Mouse (Mus musculus): ENCODE results near the gene Tmem107.

Tmem107 gene

GRCm38 (mm10) chr11:69059357-69059974 is 11.1 kb upstream of the Tmem107 start, which contains the start of gene Borcs6:
TSS of gene Borcs6 (plus strand) at chr11:69059717.
- in situ Hi-C loops (cut with MboI, MseI): no loop called here

DNA sequence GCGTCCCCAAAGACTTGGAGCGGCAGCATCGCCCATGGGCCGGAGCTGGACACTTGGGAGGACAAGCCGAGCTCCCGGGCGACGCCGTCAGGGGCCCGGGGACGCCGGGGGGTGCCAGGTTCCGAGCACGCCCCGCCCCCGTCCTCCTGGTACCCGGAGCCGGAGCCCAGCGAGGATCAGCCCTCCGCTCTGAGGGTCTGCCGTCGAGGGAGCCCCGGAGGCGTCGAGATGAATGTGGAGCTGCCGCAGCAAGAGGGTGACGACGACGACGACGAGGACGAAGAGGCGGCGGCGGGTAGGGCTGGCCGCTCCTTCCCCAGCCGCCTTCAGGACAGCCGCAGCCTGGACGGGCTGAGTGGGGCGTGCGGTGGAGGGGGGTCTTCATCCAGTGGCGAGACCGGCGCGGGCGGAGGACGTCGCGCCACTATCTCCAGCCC is 10.6 kb upstream of the Tmem107 start:
- in situ Hi-C loops (cut with MboI, MseI): loop anchor here (5.0 kb wide), 1 partner anchor 62 kb away; the partner anchor contains the start of genes 9130213A22Rik and Hes7

DNA sequence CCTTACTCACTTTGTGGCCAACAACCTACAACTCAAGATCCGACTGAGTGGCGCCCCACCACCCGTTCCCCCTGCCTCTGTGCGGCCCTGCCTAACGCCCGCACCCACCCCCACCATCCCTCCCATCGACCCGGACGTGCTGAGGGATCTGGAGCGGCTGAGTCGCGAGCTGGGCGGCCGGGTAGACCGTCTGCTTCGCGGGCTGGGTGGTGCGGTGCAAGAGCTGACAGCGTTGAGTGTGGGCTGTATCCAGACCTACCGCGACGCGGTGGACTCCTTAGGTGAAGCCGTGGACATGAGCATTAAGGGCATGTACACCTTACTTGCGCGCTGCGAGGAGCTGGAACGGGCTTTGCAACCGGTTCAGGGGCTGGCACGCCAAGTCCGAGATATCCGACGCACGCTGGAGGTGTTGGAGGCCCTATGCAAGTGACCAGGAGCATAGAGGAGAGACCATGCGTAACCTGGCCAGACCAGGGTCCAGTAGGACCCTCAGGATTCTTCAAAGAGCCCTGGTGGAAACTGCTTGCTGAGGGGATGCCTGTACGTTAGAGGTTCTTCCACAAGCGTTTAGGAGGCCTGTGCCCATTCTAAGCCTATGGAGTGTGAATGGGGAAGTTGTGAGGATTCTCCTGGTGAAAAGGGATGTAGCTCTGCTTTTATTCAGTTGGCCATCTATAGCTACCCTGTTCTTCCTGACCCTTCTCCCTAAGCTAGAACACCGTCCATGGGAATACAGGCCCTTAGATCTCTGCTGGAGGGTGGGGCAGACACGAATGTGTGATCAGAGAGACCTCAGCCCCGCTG is 10.0 kb upstream of the Tmem107 start:
- in situ Hi-C loops (cut with MboI, MseI): loop anchor here (5.0 kb wide), 1 partner anchor 62 kb away; the partner anchor contains the start of genes 9130213A22Rik and Hes7

DNA sequence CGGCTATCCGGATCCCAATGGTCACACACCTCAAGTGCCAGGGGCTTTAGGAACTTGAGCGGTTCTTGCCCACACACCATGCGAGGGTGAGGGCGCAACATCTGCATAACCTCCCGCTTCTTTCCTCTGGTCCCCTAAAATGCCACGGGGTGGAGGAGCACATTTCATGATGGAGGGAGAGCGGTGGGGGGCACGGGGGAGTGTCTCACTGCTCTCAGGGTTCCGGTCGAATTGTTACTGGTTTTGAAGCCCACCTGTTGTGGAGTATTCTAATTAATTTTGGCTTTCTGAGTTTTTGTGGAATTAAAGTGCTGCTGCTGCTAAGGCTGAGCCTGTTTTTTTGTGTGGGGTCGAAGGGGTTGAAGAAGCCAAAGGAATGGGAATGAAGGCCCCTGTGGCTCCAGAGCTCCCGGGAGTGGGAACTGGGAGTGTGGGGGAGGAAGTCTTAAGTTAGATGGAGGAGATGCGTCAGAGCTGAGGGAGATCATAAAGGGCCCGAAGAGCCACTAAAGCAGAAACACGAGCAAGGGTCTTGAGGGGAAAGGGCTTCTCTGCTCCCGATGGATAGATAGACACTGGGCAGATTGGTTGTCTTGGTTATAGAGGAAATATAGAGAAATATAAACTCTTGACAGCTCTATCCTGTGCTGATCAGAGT is 9.2 kb upstream of the Tmem107 start:
- in situ Hi-C loops (cut with MboI, MseI): loop anchor here (5.0 kb wide), 1 partner anchor 61 kb away; the partner anchor contains the start of genes 9130213A22Rik and Hes7

GRCm38 (mm10) chr11:69062194-69062760 is 8.3 kb upstream of the Tmem107 start:
- in situ Hi-C loops (cut with MboI, MseI): loop anchor here (5.0 kb wide), 1 partner anchor 60 kb away; the partner anchor contains the start of genes 9130213A22Rik and Hes7

DNA sequence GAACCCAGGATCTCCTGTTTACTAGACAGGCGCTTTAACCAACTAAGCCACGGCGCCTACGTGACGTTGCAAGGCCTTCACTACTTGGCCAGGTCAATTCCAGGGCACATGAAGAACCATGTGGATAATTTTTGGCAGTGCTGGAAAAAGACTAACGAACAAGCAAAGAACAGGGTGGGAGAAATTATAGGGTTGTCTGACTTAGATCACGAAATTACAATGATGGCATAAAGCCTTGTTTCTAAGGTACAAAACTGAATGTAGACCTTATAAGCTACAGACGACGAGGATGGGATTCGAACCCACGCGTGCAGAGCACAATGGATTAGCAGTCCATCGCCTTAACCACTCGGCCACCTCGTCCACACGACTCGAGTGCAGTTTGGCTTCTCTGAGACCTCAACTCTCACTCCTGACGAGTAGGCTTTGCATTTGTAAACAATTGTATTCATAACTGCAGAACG is 7.8 kb upstream of the Tmem107 start:
- in situ Hi-C loops (cut with MboI, MseI): loop anchor here (5.0 kb wide), 1 partner anchor 60 kb away; the partner anchor contains the start of genes 9130213A22Rik and Hes7

- in situ Hi-C loops (cut with MboI, MseI): loop anchor here (5.0 kb wide), 1 partner anchor 59 kb away; the partner anchor contains the start of genes 9130213A22Rik and Hes7
These were observed 7.0 kb upstream of the Tmem107 start for GRCm38 (mm10) chr11:69063413-69064201.

GRCm38 (mm10) chr11:69064259-69065133 is 6.1 kb upstream of the Tmem107 start:
- in situ Hi-C loops (cut with MboI, MseI): loop anchor here (5.0 kb wide), 1 partner anchor 58 kb away; the partner anchor contains the start of genes 9130213A22Rik and Hes7

DNA sequence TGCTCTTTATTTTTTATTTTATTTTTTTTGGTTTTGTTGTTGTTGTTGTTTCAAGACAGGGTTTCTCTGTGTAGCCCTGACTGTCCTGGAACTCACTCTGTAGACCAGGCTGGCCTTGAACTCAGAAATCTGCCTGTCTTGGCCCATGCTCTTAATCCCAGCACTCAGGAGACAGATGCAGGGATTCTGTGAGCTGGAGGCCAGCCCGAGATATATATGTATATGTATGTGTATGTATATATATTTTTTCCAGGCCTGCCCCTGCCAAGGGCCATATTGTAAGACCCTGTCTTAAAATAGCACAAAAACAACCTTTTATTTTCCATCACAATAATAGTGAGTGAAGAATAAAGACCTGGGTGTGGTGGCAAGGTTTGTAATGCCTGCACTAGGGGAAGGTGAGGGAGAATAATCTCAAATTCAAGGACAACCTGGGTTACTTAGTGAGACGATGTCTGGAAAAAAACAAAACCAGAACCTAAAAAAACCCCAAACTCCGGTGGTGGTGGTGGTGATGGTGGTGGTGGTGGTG is 5.1 kb upstream of the Tmem107 start:
- in situ Hi-C loops (cut with MboI, MseI): no loop called here

DNA sequence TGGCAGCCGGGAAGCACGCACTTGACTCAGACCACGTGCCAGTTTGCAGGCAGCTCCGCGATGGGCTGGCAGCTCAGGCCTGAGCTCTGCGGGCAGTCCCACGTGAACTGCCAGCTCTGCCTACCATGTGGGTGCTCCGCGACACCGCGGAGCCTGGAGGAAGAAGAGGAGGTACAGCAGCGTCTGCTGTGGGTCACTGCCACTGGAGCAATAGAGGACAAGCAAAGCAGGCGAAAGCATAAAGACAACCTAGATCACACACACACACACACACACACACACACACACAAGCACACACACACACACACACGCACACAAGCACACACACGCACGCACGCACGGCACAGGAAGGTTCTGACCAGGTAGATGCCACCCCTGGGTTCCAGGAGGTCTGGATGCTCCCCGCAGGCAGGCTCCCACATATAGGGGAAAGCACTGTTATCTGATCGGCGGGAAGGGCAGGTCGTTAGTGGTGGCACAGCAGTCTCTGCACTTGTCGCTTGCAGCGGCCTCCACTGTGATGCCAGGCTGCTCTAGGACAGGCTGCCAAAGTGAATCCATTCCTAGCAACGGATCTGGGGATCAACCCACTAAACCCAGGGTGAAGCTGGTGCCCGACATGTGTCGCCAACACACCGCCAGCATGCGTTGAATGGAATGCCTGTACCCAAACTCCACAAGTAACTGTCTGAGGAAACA is 4.3 kb upstream of the Tmem107 start:
- in situ Hi-C loops (cut with MboI, MseI): no loop called here

DNA sequence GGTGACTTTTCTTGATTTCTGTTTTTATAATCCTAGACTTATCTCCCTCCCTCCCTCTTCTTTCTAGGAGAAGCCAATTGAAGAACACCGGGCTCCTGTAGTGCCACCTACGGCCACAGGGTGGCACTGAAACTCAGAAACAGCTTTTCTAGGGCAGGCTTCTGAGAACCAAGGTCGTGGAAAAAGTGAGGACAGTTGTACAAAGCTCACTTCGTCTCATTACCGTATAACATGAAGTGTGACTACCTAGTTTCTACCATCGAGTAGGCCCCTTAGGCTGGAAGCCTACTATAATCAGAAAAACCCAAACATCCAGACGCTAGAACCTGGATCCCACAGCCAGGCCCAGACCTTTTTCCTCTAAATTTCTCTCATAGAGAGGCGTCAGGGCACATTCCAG is 3.6 kb upstream of the Tmem107 start:
- in situ Hi-C loops (cut with MboI, MseI): no loop called here

- in situ Hi-C loops (cut with MboI, MseI): no loop called here
These were observed 3.0 kb upstream of the Tmem107 start for GRCm38 (mm10) chr11:69067601-69068000.

GRCm38 (mm10) chr11:69070093-69070492 is 513 bp upstream of the Tmem107 start:
- in situ Hi-C loops (cut with MboI, MseI): no loop called here

DNA sequence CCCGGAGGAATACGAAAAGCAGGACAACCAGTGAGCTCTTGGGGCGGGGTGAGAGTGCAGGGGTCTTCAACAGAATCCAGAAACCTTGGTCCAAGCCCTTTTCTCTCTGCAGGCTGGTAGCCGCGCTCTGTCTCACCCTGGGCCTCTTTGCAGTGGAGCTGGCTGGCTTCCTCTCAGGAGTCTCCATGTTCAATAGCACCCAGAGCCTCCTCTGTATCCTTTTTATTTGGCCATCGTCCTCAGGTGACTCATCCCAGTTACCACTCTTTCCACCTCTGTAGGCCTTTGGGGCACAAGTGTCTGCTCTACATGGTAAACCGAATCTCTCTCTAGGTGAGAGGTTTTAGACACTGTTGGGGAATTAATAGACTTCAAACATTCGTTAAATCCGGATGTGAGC is 656 bp downstream of the Tmem107 start:
- in situ Hi-C loops (cut with MboI, MseI): no loop called here

- in situ Hi-C loops (cut with MboI, MseI): no loop called here
These were observed 1.6 kb downstream of the Tmem107 start for GRCm38 (mm10) chr11:69072234-69072633.

- in situ Hi-C loops (cut with MboI, MseI): no loop called here
These were observed 2.1 kb downstream of the Tmem107 start for GRCm38 (mm10) chr11:69072666-69073064.

GRCm38 (mm10) chr11:69073065-69073888 is 2.7 kb downstream of the Tmem107 start:
- in situ Hi-C loops (cut with MboI, MseI): no loop called here

All from T-helper 2 cell (primary cell).